Mouse (Mus musculus): ENCODE results near the gene Pim3.

DNA sequence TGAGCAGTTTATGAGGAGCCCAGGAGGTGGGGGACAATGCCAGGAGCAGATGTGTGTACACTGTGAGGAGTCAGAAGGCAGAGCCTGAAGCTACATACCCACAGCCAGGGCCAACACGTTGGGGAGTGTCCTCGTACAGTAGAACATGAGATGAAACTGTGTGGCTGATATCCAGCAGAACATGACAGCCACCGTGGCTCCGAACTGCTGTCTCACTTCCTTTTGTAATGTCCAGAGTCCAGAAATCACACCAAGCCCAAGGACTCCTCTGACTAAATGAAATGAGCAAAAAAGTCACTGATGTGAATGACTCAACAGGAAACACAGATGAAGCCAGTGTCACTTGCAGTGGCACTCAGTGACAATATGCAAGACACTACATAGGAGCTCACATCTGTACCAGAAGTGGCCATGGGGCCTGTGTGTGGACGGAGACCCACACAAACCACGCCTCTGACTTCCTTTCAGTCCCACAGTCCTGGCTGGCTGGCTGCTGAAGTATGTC is 46.7 kb upstream of the Pim3 start:
- TF ChIP-seq CTCF (IDR thresholded peaks at IDR 0.05; ENCODE audit: control insufficient read depth, insufficient read depth, low read length) (no peak), POLR2A (IDR thresholded peaks at IDR 0.05; ENCODE audit: borderline replicate concordance, control insufficient read depth, low read depth, low read length) (no peak)
